Mouse (Mus musculus) NIH3T3 (cell line): ENCODE data around the gene F11r.
A peak's percentile ranks its signal among the peaks of the same experiment; 100 is the strongest.

Experiments
- DNase-seq: peaks from one replicate; pipeline ENCODE4 v3.0.0-alpha.2; 2012; ENCODE audit warnings: low read depth

F11r gene

GRCm38 (mm10) chr1:171438014-171438670, 807 bp downstream of the F11r start:
- DNase-seq = no peak

- DNase-seq = no peak
These were observed 1.7 kb downstream of the F11r start for GRCm38 (mm10) chr1:171439072-171439471.

- DNase-seq = peak; percentile 76
These were observed 2.8 kb downstream of the F11r start for GRCm38 (mm10) chr1:171440025-171440725.

- DNase-seq = no peak
These were observed 4.4 kb downstream of the F11r start for GRCm38 (mm10) chr1:171441466-171442412.

GRCm38 (mm10) chr1:171442413-171442760, 5.1 kb downstream of the F11r start:
- DNase-seq = no peak

GRCm38 (mm10) chr1:171445050-171445449, 7.7 kb downstream of the F11r start:
- peak; percentile 44 for DNase-seq

- DNase-seq = no peak
These were observed 9.5 kb downstream of the F11r start for GRCm38 (mm10) chr1:171446854-171447253.

GRCm38 (mm10) chr1:171447692-171448091, 10.4 kb downstream of the F11r start:
- no peak for DNase-seq

- DNase-seq = no peak
These were observed 12.7 kb downstream of the F11r start for GRCm38 (mm10) chr1:171450062-171450461.

GRCm38 (mm10) chr1:171451001-171451400, 13.7 kb downstream of the F11r start:
- DNase-seq = no peak

GRCm38 (mm10) chr1:171452522-171452921, 15.2 kb downstream of the F11r start:
- no peak for DNase-seq

- peak; percentile 65 for DNase-seq
These were observed 15.6 kb downstream of the F11r start for GRCm38 (mm10) chr1:171452923-171453322.

- no peak for DNase-seq
These were observed 17.6 kb downstream of the F11r start for GRCm38 (mm10) chr1:171454926-171455325.

GRCm38 (mm10) chr1:171457568-171457967, 20.2 kb downstream of the F11r start:
- DNase-seq = no peak

GRCm38 (mm10) chr1:171459791-171460190, 22.5 kb downstream of the F11r start:
- DNase-seq = no peak

GRCm38 (mm10) chr1:171460551-171461503, 23.5 kb downstream of the F11r start:
- no peak for DNase-seq

- no peak for DNase-seq
These were observed 25.8 kb downstream of the F11r start for GRCm38 (mm10) chr1:171463133-171463532.

GRCm38 (mm10) chr1:171465749-171466412, 28.5 kb downstream of the F11r start:
- no peak for DNase-seq

GRCm38 (mm10) chr1:171466565-171466964, 29.2 kb downstream of the F11r start:
- DNase-seq = no peak

- no peak for DNase-seq
These were observed 32.3 kb downstream of the F11r start for GRCm38 (mm10) chr1:171469678-171470077.

GRCm38 (mm10) chr1:171470371-171470871, 33.1 kb downstream of the F11r start:
- DNase-seq = peak; percentile 96
